Mouse (Mus musculus) lung, adult 2 months (tissue): ENCODE measurements around the gene Ncam1.

Experiments
- CTCF ChIP-seq: fragments of 200-500 bp; IDR thresholded peaks from 2 replicates; pipeline ENCODE4 v1.5.1; 2011; ENCODE audit warnings: mild to moderate bottlenecking, low read length, control low read depth; ENCODE audit not compliant: insufficient read depth
- POLR2A ChIP-seq: fragments of 200-500 bp; IDR thresholded peaks from 2 replicates; pipeline ENCODE4 v1.6.1; 2011; ENCODE audit warnings: low read depth, mild to moderate bottlenecking, control low read depth, low read length, borderline replicate concordance; ENCODE audit errors: extremely low read depth

DNA sequence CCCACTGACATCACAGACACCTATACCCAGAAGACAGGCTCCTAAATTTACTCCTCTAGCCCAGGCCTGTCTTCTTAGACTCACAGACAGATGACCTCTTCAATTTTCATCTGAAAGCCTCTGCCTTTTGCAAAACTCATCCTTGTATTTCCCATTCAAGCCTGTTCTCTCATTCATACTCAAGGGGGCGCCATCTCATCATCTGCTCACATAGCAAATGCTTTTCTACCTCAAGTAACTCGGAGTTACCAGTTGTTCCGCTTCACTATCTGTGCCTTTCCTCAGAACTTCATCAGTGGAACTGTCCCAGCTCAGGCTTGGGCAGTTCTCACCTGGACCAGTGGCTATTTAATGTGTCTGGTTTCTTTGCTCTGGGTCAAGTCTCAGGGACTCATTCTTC lies 181.5 kb downstream of the Ncam1 start:
- no peak for TF ChIP-seq CTCF
- TF ChIP-seq POLR2A, result no peak
